Mouse (Mus musculus): ENCODE results near the gene Map4k4. TPM values are rescaled to one million over a fixed set of nuclear protein-coding genes. Genes with fewer than 3 reads are reported as not detected.

Gene Map4k4
- total and polyA plus RNA-seq, 3 experiments = 0.04 to 0.21 TPM; not detected in 1

DNA sequence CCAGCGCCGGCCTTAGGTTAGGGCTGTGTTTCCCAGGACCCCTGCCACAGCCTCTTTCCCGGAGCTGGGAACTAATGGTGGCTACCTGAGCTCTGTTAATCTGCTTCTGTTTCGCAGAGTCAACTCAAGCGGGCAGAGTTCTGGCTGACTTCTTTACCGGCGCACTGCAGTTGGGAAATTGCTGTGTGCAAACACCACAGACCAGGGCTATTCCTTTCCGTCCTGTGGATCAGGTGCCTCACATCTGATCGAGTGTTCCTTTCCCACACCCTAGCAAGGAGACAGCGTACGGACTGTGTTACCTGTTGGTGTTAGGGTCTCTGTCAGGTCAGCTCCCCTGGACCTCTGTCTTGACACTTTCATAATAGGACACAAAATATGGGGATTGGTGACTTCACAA is 157.3 kb downstream of the Map4k4 start:
- no peak for DNase-seq (ENCODE audit: low read depth, low spot score)
- Histone ChIP-seq H3K4me1 (ENCODE audit: control insufficient read depth in 1 of 2, insufficient read depth in 2 of 2, low read length in 2 of 2) (no peaks in the 10 kb centered on the region), H3K36me3 (ENCODE audit: control insufficient read depth in 1 of 2, insufficient read depth in 2 of 2, low read length in 2 of 2) (no peaks in the 10 kb centered on the region), H3K27ac (ENCODE audit: control insufficient read depth, low read depth, low read length) (no peak overlapping the region), H3K9me3 (replicated peaks; ENCODE audit: insufficient read depth, low read length) (no peaks in the 10 kb centered on the region), H3K79me2 (ENCODE audit: control insufficient read depth, insufficient read depth, low read length, poor library complexity) (no peaks in the 10 kb centered on the region), H3K9ac (ENCODE audit: control insufficient read depth, low read depth, low read length, poor library complexity, severe bottlenecking) (no peak overlapping the region), H3K4me3 (ENCODE audit: control insufficient read depth in 1 of 2, insufficient read depth in 1 of 2, low read depth in 2 of 2, low read length in 2 of 2) (no peak overlapping the region), H3K27me3 (ENCODE audit: control insufficient read depth in 1 of 2, insufficient read depth in 2 of 2, low read length in 2 of 2) (no peaks in the 10 kb centered on the region)
- TF ChIP-seq ZC3H11A (IDR thresholded peaks at IDR 0.05; ENCODE audit: low read depth, low read length) (no peak), MYC (IDR thresholded peaks at IDR 0.05; ENCODE audit: low read depth, low read length) (no peak), ZNF384 (IDR thresholded peaks at IDR 0.05; ENCODE audit: low read depth, low read length) (no peak), POLR2AphosphoS2 (IDR thresholded peaks at IDR 0.05; ENCODE audit: low read length) (no peak), TBP (IDR thresholded peaks at IDR 0.05; ENCODE audit: low read depth, low read length) (no peak), JUND (IDR thresholded peaks at IDR 0.05; ENCODE audit: low read depth, low read length) (no peak), EP300 (IDR thresholded peaks at IDR 0.05; ENCODE audit: low read depth in 1 of 2, low read length in 2 of 2) (no peak), USF1 (IDR thresholded peaks at IDR 0.05; ENCODE audit: low read depth, low read length) (no peak), NRF1 (IDR thresholded peaks at IDR 0.05; ENCODE audit: insufficient read depth, low read depth, low read length, poor library complexity, severe bottlenecking) (no peak), GATA1 (IDR thresholded peaks at IDR 0.05; ENCODE audit: low read depth, low read length) (no peak)

GRCm38 (mm10) chr1:40059122-40059774 is 158.5 kb downstream of the Map4k4 start:
- H3K79me2 ChIP-seq (ENCODE audit: control insufficient read depth, insufficient read depth, low read length, poor library complexity) = no peaks in the 10 kb centered on the region
- TF ChIP-seq ZMIZ1 (IDR thresholded peaks at IDR 0.05; ENCODE audit: low read depth, low read length) = no peak
- DNase-seq (ENCODE audit: low read depth, low spot score) = no peak

GRCm38 (mm10) chr1:40061359-40061758 is 160.6 kb downstream of the Map4k4 start:
- Histone ChIP-seq H3K27ac (ENCODE audit: control insufficient read depth, low read depth, low read length) (no peak overlapping the region), H3K9me3 (replicated peaks; ENCODE audit: insufficient read depth, low read length) (no peaks in the 10 kb centered on the region), H3K79me2 (ENCODE audit: control insufficient read depth, insufficient read depth, low read length, poor library complexity) (no peaks in the 10 kb centered on the region), H3K4me3 (ENCODE audit: control insufficient read depth in 1 of 2, insufficient read depth in 1 of 2, low read depth in 2 of 2, low read length in 2 of 2) (no peak overlapping the region), H3K4me1 (ENCODE audit: control insufficient read depth in 1 of 2, insufficient read depth in 2 of 2, low read length in 2 of 2) (no peaks in the 10 kb centered on the region), H3K27me3 (ENCODE audit: control insufficient read depth in 1 of 2, insufficient read depth in 2 of 2, low read length in 2 of 2) (no peaks in the 10 kb centered on the region), H3K9ac (ENCODE audit: control insufficient read depth, low read depth, low read length, poor library complexity, severe bottlenecking) (no peak overlapping the region), H3K36me3 (ENCODE audit: control insufficient read depth in 1 of 2, insufficient read depth in 2 of 2, low read length in 2 of 2) (no peaks in the 10 kb centered on the region)
- DNase-seq (ENCODE audit: low read depth, low spot score) = no peak
- TF ChIP-seq CTCF (IDR thresholded peaks at IDR 0.05 in 2 of 3, conservative IDR thresholded peaks at IDR 0.05 in 1 of 3; ENCODE audit: control insufficient read depth in 1 of 3, insufficient read depth in 1 of 3, low read depth in 2 of 3, low read length in 3 of 3, poor library complexity in 1 of 3, severe bottlenecking in 1 of 3) (no peak), ELF1 (IDR thresholded peaks at IDR 0.05; ENCODE audit: low read depth, low read length) (no peak), RCOR1 (IDR thresholded peaks at IDR 0.05; ENCODE audit: low read depth, low read length) (no peak), TCF12 (IDR thresholded peaks at IDR 0.05; ENCODE audit: low read depth, low read length) (no peak), MXI1 (IDR thresholded peaks at IDR 0.05; ENCODE audit: low read depth, low read length) (no peak), POLR2AphosphoS2 (IDR thresholded peaks at IDR 0.05; ENCODE audit: low read length) (no peak), MYC (IDR thresholded peaks at IDR 0.05; ENCODE audit: low read depth, low read length) (no peak), EP300 (IDR thresholded peaks at IDR 0.05; ENCODE audit: low read depth in 1 of 2, low read length in 2 of 2) (no peak), KAT2A (conservative IDR thresholded peaks at IDR 0.05; ENCODE audit: low read depth, low read length) (no peak), TAL1 (IDR thresholded peaks at IDR 0.05; ENCODE audit: low read length) (no peak), JUND (IDR thresholded peaks at IDR 0.05; ENCODE audit: low read depth, low read length) (no peak), CHD1 (IDR thresholded peaks at IDR 0.05; ENCODE audit: low read depth, low read length) (no peak), USF1 (IDR thresholded peaks at IDR 0.05; ENCODE audit: low read depth, low read length) (no peak), ZMIZ1 (IDR thresholded peaks at IDR 0.05; ENCODE audit: low read depth, low read length) (no peak), POLR2A (IDR thresholded peaks at IDR 0.05; ENCODE audit: control insufficient read depth in 1 of 2, insufficient read depth in 1 of 2, low read depth in 1 of 2, low read length in 2 of 2, poor library complexity in 1 of 2) (no peak), UBTF (IDR thresholded peaks at IDR 0.05; ENCODE audit: borderline replicate concordance, insufficient read depth, low read depth, low read length) (no peak), E2F4 (IDR thresholded peaks at IDR 0.05; ENCODE audit: borderline replicate concordance, low read depth, low read length) (no peak), ZNF384 (IDR thresholded peaks at IDR 0.05; ENCODE audit: low read depth, low read length) (no peak), MAZ (IDR thresholded peaks at IDR 0.05; ENCODE audit: low read depth, low read length) (no peak), NELFE (IDR thresholded peaks at IDR 0.05; ENCODE audit: low read depth, low read length) (no peak)

More at GRCm38 (mm10) chr1:40059122-40059774, 158.5 kb downstream of the Map4k4 start:
- Histone ChIP-seq H3K36me3 (ENCODE audit: control insufficient read depth in 1 of 2, insufficient read depth in 2 of 2, low read length in 2 of 2) (no peaks in the 10 kb centered on the region), H3K9ac (ENCODE audit: control insufficient read depth, low read depth, low read length, poor library complexity, severe bottlenecking) (no peak overlapping the region), H3K27me3 (ENCODE audit: control insufficient read depth in 1 of 2, insufficient read depth in 2 of 2, low read length in 2 of 2) (no peaks in the 10 kb centered on the region), H3K9me3 (replicated peaks; ENCODE audit: insufficient read depth, low read length) (no peaks in the 10 kb centered on the region), H3K27ac (ENCODE audit: control insufficient read depth, low read depth, low read length) (no peak overlapping the region), H3K4me3 (ENCODE audit: control insufficient read depth in 1 of 2, insufficient read depth in 1 of 2, low read depth in 2 of 2, low read length in 2 of 2) (no peak overlapping the region), H3K4me1 (ENCODE audit: control insufficient read depth in 1 of 2, insufficient read depth in 2 of 2, low read length in 2 of 2) (no peaks in the 10 kb centered on the region)

All from MEL (cell line).